Mouse (Mus musculus) 3T3-L1 (cell line): ENCODE results near the gene Ei24.

Experiments
- DNase-seq: peaks from one replicate; pipeline ENCODE4 v3.0.0-alpha.2; 2015; ENCODE audit warnings: low read depth, low spot score

Gene Ei24

GRCm38 (mm10) chr9:36792191-36792590 lies 5.0 kb downstream of the Ei24 start:
- no peak for DNase-seq

GRCm38 (mm10) chr9:36783921-36784320 lies 13.3 kb downstream of the Ei24 start:
- no peak for DNase-seq

- peak; percentile 9 for DNase-seq
These were observed 28.2 kb downstream of the Ei24 start for GRCm38 (mm10) chr9:36769048-36769413.

- DNase-seq = peak; percentile 45
These were observed 28.8 kb downstream of the Ei24 start for GRCm38 (mm10) chr9:36768156-36769047.

GRCm38 (mm10) chr9:36767203-36768143 lies 29.7 kb downstream of the Ei24 start, which contains the start of gene Stt3a:
Stt3a (minus strand) TSS chr9:36767679.
- DNase-seq = peak; percentile 100

GRCm38 (mm10) chr9:36764378-36764777 lies 32.8 kb downstream of the Ei24 start:
- no peak for DNase-seq
